Comparison of ENCODE assay signal across 9 mouse cellular contexts in genomic region chr3:51701950-51702349, GRCm38 (mm10). TPM values are rescaled to one million over a fixed set of nuclear protein-coding genes. Genes with fewer than 3 reads are reported as not detected.
A peak's percentile ranks its signal among the peaks of the same experiment; 100 is the strongest.
DNase-seq lines count a peak whose midpoint lies in the region; ATAC-seq and TF ChIP-seq lines count a peak whose summit lies in the region.
"Had no signal": no experiment of that assay in that cellular context is flagged by ENCODE, and none has a peak within 500 bp of the region (broad histone marks: within the 10 kb centered on the region; RNA-seq: fewer than 3 reads in every experiment).

No protein-coding gene starts in this region.

- peak overlapping the region; percentile 74 for H3K9ac ChIP-seq in heart, embryonic 13.5 days
- peak overlapping the region; percentile 15; the same call in 1 of the 2 replicates for H3K9ac ChIP-seq in embryonic facial prominence, embryonic 15.5 days
- no peak overlapping the region for H3K9ac ChIP-seq in intestine, postnatal 0 days (ENCODE audit: low read depth, low read length)
- peak overlapping the region; percentile 68 for H3K9ac ChIP-seq in neural tube, embryonic 11.5 days (ENCODE audit: low read length)

- no peak for ATAC-seq in heart, embryonic 13.5 days (ENCODE audit: extremely low read depth, insufficient number of reproducible peaks, low FRiP score, low TSS enrichment)
- peak; percentile 65; the same call in 1 of the 2 replicates for ATAC-seq in embryonic facial prominence, embryonic 15.5 days (ENCODE audit: insufficient number of reproducible peaks, low FRiP score, low TSS enrichment, low read depth)
- peak; percentile 9 for ATAC-seq in intestine, postnatal 0 days
- peak; percentile 78 for ATAC-seq in neural tube, embryonic 11.5 days (ENCODE audit: insufficient read depth, low FRiP score, low TSS enrichment)

- peak overlapping the region; percentile 68 for H3K4me2 ChIP-seq in heart, embryonic 13.5 days
- H3K4me2 ChIP-seq in embryonic facial prominence, embryonic 15.5 days (replicated peaks): peak overlapping the region; percentile 81
- peak overlapping the region; percentile 73 for H3K4me2 ChIP-seq in intestine, postnatal 0 days (replicated peaks; ENCODE audit: low read depth)
- peak overlapping the region; percentile 39 for H3K4me2 ChIP-seq in neural tube, embryonic 11.5 days (ENCODE audit: low read depth)

- peak overlapping the region; percentile 71 for H3K27ac ChIP-seq in heart, embryonic 13.5 days (replicated peaks)
- H3K27ac ChIP-seq in embryonic facial prominence, embryonic 15.5 days (replicated peaks): peak overlapping the region; percentile 86
- no peak overlapping the region for H3K27ac ChIP-seq in intestine, postnatal 0 days (ENCODE audit: low read depth, low read length)
- peak overlapping the region; percentile 95 for H3K27ac ChIP-seq in neural tube, embryonic 11.5 days (ENCODE audit: low read depth, low read length)

- no peaks in the 10 kb centered on the region; the same call in 1 of the 2 replicates for H3K27me3 ChIP-seq in heart, embryonic 13.5 days (replicated peaks)
- H3K27me3 ChIP-seq in embryonic facial prominence, embryonic 15.5 days: no peaks in the 10 kb centered on the region
- no peaks in the 10 kb centered on the region for H3K27me3 ChIP-seq in intestine, postnatal 0 days (replicated peaks; ENCODE audit: control insufficient read depth, insufficient read depth, low read length)
- no peaks in the 10 kb centered on the region for H3K27me3 ChIP-seq in neural tube, embryonic 11.5 days (ENCODE audit: control insufficient read depth, insufficient read depth, low read length)

- H3K9me3 ChIP-seq in heart, embryonic 13.5 days: no peaks in the 10 kb centered on the region
- no peaks in the 10 kb centered on the region for H3K9me3 ChIP-seq in embryonic facial prominence, embryonic 15.5 days (replicated peaks)
- H3K9me3 ChIP-seq in intestine, postnatal 0 days (ENCODE audit: control insufficient read depth): no peaks in the 10 kb centered on the region; the same call in 1 of the 2 replicates
- no peaks in the 10 kb centered on the region for H3K9me3 ChIP-seq in neural tube, embryonic 11.5 days (ENCODE audit: control insufficient read depth, low read length)

- H3K4me3 ChIP-seq in heart, embryonic 13.5 days: peak overlapping the region; percentile 43
- H3K4me3 ChIP-seq in embryonic facial prominence, embryonic 15.5 days (replicated peaks): peak overlapping the region; percentile 46
- peak overlapping the region; percentile 33; the same call in 1 of the 2 replicates for H3K4me3 ChIP-seq in intestine, postnatal 0 days (ENCODE audit: low read depth, low read length)
- H3K4me3 ChIP-seq in neural tube, embryonic 11.5 days (ENCODE audit: low read depth, low read length): peak overlapping the region; percentile 20

- peaks cover 29% of the 10 kb centered on the region for H3K4me1 ChIP-seq in heart, embryonic 13.5 days
- peaks cover 35% of the 10 kb centered on the region for H3K4me1 ChIP-seq in embryonic facial prominence, embryonic 15.5 days
- H3K4me1 ChIP-seq in intestine, postnatal 0 days (replicated peaks; ENCODE audit: control insufficient read depth, insufficient read depth, low read length): peaks cover 3% of the 10 kb centered on the region; the same call in 1 of the 2 replicates
- peaks cover 14% of the 10 kb centered on the region; the same call in 1 of the 2 replicates for H3K4me1 ChIP-seq in neural tube, embryonic 11.5 days (ENCODE audit: control insufficient read depth, insufficient read depth, low read length)

- DNase-seq in heart, adult 18-20 months: no peak
- peak; percentile 83 for DNase-seq in brain, embryonic 14.5 days (ENCODE audit: low read depth)
- DNase-seq in neural tube, embryonic 11.5 days (ENCODE audit: low spot score): peak; percentile 72
- no peak for DNase-seq in gastrocnemius, postnatal 25 days
- DNase-seq in layer of hippocampus, postnatal 36 days: no peak

- no peak for TF ChIP-seq POLR2A in brain, embryonic 14.5 days (IDR thresholded peaks at IDR 0.05; ENCODE audit: borderline replicate concordance, extremely low read depth, insufficient read depth, insufficient read length, poor library complexity, severe bottlenecking)

- 18% methylated on average over 13 of the region's 13 CpGs for WGBS in heart, embryonic 13.5 days
- 9% methylated on average over 13 of the region's 13 CpGs for WGBS in embryonic facial prominence, embryonic 15.5 days
- WGBS in intestine, postnatal 0 days: 30% methylated on average over 13 of the region's 13 CpGs
- WGBS in neural tube, embryonic 11.5 days: 2% methylated on average over 13 of the region's 13 CpGs

- no peaks in the 10 kb centered on the region for H3K36me3 ChIP-seq in heart, embryonic 13.5 days
- H3K36me3 ChIP-seq in embryonic facial prominence, embryonic 15.5 days: no peaks in the 10 kb centered on the region
- no peaks in the 10 kb centered on the region for H3K36me3 ChIP-seq in intestine, postnatal 0 days (ENCODE audit: control insufficient read depth, insufficient read depth)
- no peaks in the 10 kb centered on the region for H3K36me3 ChIP-seq in neural tube, embryonic 11.5 days (ENCODE audit: control insufficient read depth, insufficient read depth, low read length)

- no peak for TF ChIP-seq CTCF in brain, embryonic 14.5 days (IDR thresholded peaks at IDR 0.05; ENCODE audit: borderline replicate concordance, extremely low read depth, insufficient read depth, insufficient read length)
- TF ChIP-seq CTCF in intestine, postnatal 0 days (IDR thresholded peaks at IDR 0.05; ENCODE audit: low read depth): no peak

RNA-seq across cellular contexts. Expression of gene Mgst2, which starts 41.8 kb away (rescaled TPM):
- 2.4 and 3.8 TPM in 2 replicates for polyA plus RNA-seq in heart, embryonic 13.5 days (2015; fragmentation: Nextera tagmentation; extraction: Ambion mirVana)
- total RNA-seq in heart, adult 18-20 months (2021): 1 to 10 TPM in 1 of 2 experiments, under 1 TPM in 1; 0.65 to 2.5 TPM
- polyA plus RNA-seq in brain, embryonic 14.5 days (2012; rRNA removed): 0.19 TPM in 1 of 2 replicates, not detected in the other
- 15.4 and 17.9 TPM in 2 replicates for polyA plus RNA-seq in embryonic facial prominence, embryonic 15.5 days (2015; fragmentation: Nextera tagmentation; extraction: Ambion mirVana)
- polyA plus RNA-seq in intestine, postnatal 0 days (2015; fragmentation: Nextera tagmentation; extraction: Ambion mirVana): 128 and 153 TPM in 2 replicates
- 0.58 and 1.9 TPM in 2 replicates for polyA plus RNA-seq in neural tube, embryonic 11.5 days (2014; fragmentation: Nextera tagmentation; extraction: Ambion mirVana)
- under 1 TPM; 0.80 to 0.87 TPM for total RNA-seq in gastrocnemius, postnatal 25 days (2021)
- total RNA-seq in layer of hippocampus, postnatal 36 days (2021): not detected
- polyA plus RNA-seq: erythroblast, embryonic 14.5 days had no signal

Comparison
In these comparisons a context has a peak if more than half of its experiments do, and no peak if none do; other contexts are left out.
1. DNase-seq: peak in brain, embryonic 14.5 days (single experiment) and neural tube, embryonic 11.5 days (single experiment); none in heart, adult 18-20 months (0 of 2), gastrocnemius, postnatal 25 days (single experiment) and layer of hippocampus, postnatal 36 days (0 of 2).
2. Peak in every context shown above with its lines, with median percentiles within 50 percentile points of each other: H3K4me2 ChIP-seq and H3K4me3 ChIP-seq.